Mouse (Mus musculus) midbrain, embryonic 16.5 days (tissue): ENCODE data around the gene Fam178b. TPM values are rescaled to one million over a fixed set of nuclear protein-coding genes. Genes with fewer than 3 reads are reported as not detected.
"Not testable (repeated sequence)": the region's sequence is repeated elsewhere in the genome, so short reads cannot be mapped to it uniquely, and the experiment has no call there.

Experiments
- ATAC-seq: fragments of 200-750 bp; cut with Nextera tagmentation; 2 replicates; pipeline ENCODE4 v1.8.0; 2017; ENCODE audit warnings: moderate TSS enrichment
- H3K27ac ChIP-seq: fragments of 300-500 bp; sonication (generic); 2 replicates; pipeline ENCODE4 v1.5.1; 2014; ENCODE audit warnings: mild to moderate bottlenecking, low read length, mixed read lengths
- H3K27me3 ChIP-seq: fragments of 300-500 bp; sonication (generic); 2 replicates; pipeline ENCODE4 v1.6.1; 2014; ENCODE audit warnings: low read depth, low read length, mixed read lengths; ENCODE audit not compliant: control insufficient read depth, insufficient read depth
- H3K36me3 ChIP-seq: fragments of 300-500 bp; sonication (generic); 2 replicates; pipeline ENCODE4 v1.6.1; 2014; ENCODE audit warnings: mild to moderate bottlenecking, low read length, moderate library complexity, mixed read lengths; ENCODE audit not compliant: control insufficient read depth, insufficient read depth
- H3K4me1 ChIP-seq: fragments of 300-500 bp; sonication (generic); 2 replicates; pipeline ENCODE4 v1.6.1; 2014; ENCODE audit warnings: mild to moderate bottlenecking, low read length, mixed read lengths; ENCODE audit not compliant: control insufficient read depth, insufficient read depth
- H3K4me2 ChIP-seq: fragments of 300-500 bp; sonication (generic); 2 replicates; pipeline ENCODE4 v1.6.1; 2014; ENCODE audit warnings: mild to moderate bottlenecking, low read length, mixed read lengths
- H3K4me3 ChIP-seq: fragments of 300-500 bp; sonication (generic); 2 replicates; pipeline ENCODE4 v1.5.1; 2014; ENCODE audit warnings: low read depth, mild to moderate bottlenecking, low read length, moderate library complexity, mixed read lengths
- H3K9ac ChIP-seq: fragments of 300-500 bp; sonication (generic); 2 replicates; pipeline ENCODE4 v1.6.1; 2014; ENCODE audit warnings: low read depth, low read length, mixed read lengths
- H3K9me3 ChIP-seq: fragments of 300-500 bp; sonication (generic); replicated peaks from 2 replicates; pipeline ENCODE4 v1.6.1; 2014; ENCODE audit warnings: mild to moderate bottlenecking, low read length, mixed read lengths; ENCODE audit not compliant: control insufficient read depth, poor library complexity, severe bottlenecking
- WGBS: fragments of 180-500 bp; shearing (Covaris S2); extraction: QIAGEN DNeasy Blood & Tissue Kit; methylation state at CpG from one replicate; pipeline ENCODE4 v1.1.7; 2014; 5-methylcytosine and 5-hydroxymethylcytosine counted together
- polyA plus RNA-seq: library from polyadenylated mRNA; unstranded; fragments of >200 nt; fragmentation: Nextera tagmentation; extraction: Ambion mirVana; gene quantifications from 2 replicates; pipeline ENCODE4 v1.2.1, GENCODE M21; 2015

Fam178b gene
- polyA plus RNA-seq, 1 experiment from 2014 or later, result 0.33 TPM

- 92% methylated on average over 9 of the region's 9 CpGs for WGBS
- Histone ChIP-seq H3K27me3 (no peaks in the 10 kb centered on the region), H3K4me1 (peaks cover 11% of the 10 kb centered on the region; the same call in 1 of the 2 replicates), H3K9ac (no peak overlapping the region), H3K27ac (no peak overlapping the region), H3K36me3 (peaks cover 16% of the 10 kb centered on the region), H3K4me2 (no peak overlapping the region), H3K9me3 (no peaks in the 10 kb centered on the region), H3K4me3 (no peak overlapping the region)
- no peak for ATAC-seq
Observed at GRCm38 (mm10) chr1:36542925-36543324, 140.1 kb downstream of the Fam178b start.

- H3K4me2 ChIP-seq, result no peak overlapping the region
- H3K36me3 ChIP-seq, result peaks cover 16% of the 10 kb centered on the region
- H3K9ac ChIP-seq, result no peak overlapping the region
- no peak overlapping the region for H3K4me3 ChIP-seq
- H3K27me3 ChIP-seq, result no peaks in the 10 kb centered on the region
- peaks cover 5% of the 10 kb centered on the region; the same call in 1 of the 2 replicates for H3K4me1 ChIP-seq
- H3K27ac ChIP-seq, result no peak overlapping the region
- no peaks in the 10 kb centered on the region for H3K9me3 ChIP-seq
- no peak for ATAC-seq
- 90% methylated on average over 16 of the region's 16 CpGs for WGBS
Observed at GRCm38 (mm10) chr1:36541844-36542243, 141.1 kb downstream of the Fam178b start.

- 92% methylated on average over 12 of the region's 12 CpGs for WGBS
Observed at GRCm38 (mm10) chr1:36540807-36541206, 142.2 kb downstream of the Fam178b start.

GRCm38 (mm10) chr1:36540132-36540531 is 142.9 kb downstream of the Fam178b start:
- 92% methylated on average over 11 of the region's 11 CpGs for WGBS
- Histone ChIP-seq H3K9me3 (no peaks in the 10 kb centered on the region), H3K27me3 (no peaks in the 10 kb centered on the region), H3K9ac (no peak overlapping the region), H3K27ac (no peak overlapping the region), H3K4me3 (no peak overlapping the region), H3K36me3 (peaks cover 16% of the 10 kb centered on the region), H3K4me1 (0 out of 2 replicates have a peak, but pooled peaks cover 2% of the 10 kb centered on the region), H3K4me2 (no peak overlapping the region)
- ATAC-seq, result no peak

More at GRCm38 (mm10) chr1:36540807-36541206, 142.2 kb downstream of the Fam178b start:
- Histone ChIP-seq H3K9ac (no peak overlapping the region), H3K27ac (no peak overlapping the region), H3K4me1 (0 out of 2 replicates have a peak, but pooled peaks cover 4% of the 10 kb centered on the region), H3K27me3 (no peaks in the 10 kb centered on the region), H3K4me2 (no peak overlapping the region), H3K4me3 (no peak overlapping the region), H3K36me3 (peaks cover 16% of the 10 kb centered on the region), H3K9me3 (no peaks in the 10 kb centered on the region)
- no peak for ATAC-seq

- no peaks in the 10 kb centered on the region for H3K27me3 ChIP-seq
- H3K27ac ChIP-seq, result no peak within 1 kb of the TSS
- H3K4me2 ChIP-seq, result no peak within 1 kb of the TSS
- peaks cover 16% of the 10 kb centered on the region for H3K36me3 ChIP-seq
- ATAC-seq, result no peak
- no peak within 1 kb of the TSS for H3K9ac ChIP-seq
- H3K4me3 ChIP-seq, result no peak within 1 kb of the TSS
- no peaks in the 10 kb centered on the region for H3K9me3 ChIP-seq
- H3K4me1 ChIP-seq, result 0 out of 2 replicates have a peak, but pooled peaks cover 2% of the 10 kb centered on the region
- WGBS, result 65% methylated on average over 9 of the region's 9 CpGs
Observed at GRCm38 (mm10) chr1:36539186-36539585, 143.8 kb downstream of the Fam178b start, which contains the start of gene Gm42417. Gene Gm42417, minus strand, starts transcription at chr1:36539429.

GRCm38 (mm10) chr1:36538727-36539126 is 144.3 kb downstream of the Fam178b start:
- no peak overlapping the region for H3K27ac ChIP-seq
- no peaks in the 10 kb centered on the region for H3K9me3 ChIP-seq
- no peaks in the 10 kb centered on the region for H3K27me3 ChIP-seq
- no peak overlapping the region for H3K4me3 ChIP-seq
- H3K4me2 ChIP-seq, result no peak overlapping the region
- H3K36me3 ChIP-seq, result peaks cover 16% of the 10 kb centered on the region
- H3K9ac ChIP-seq, result no peak overlapping the region
- H3K4me1 ChIP-seq, result 0 out of 2 replicates have a peak, but pooled peaks cover under 1% of the 10 kb centered on the region
- ATAC-seq, result no peak
- 84% methylated on average over 4 of the region's 4 CpGs for WGBS

- WGBS, result 93% methylated on average over 9 of the region's 9 CpGs
- not testable (repeated sequence) for H3K9me3 ChIP-seq, H3K27me3 ChIP-seq, H3K9ac ChIP-seq, H3K4me3 ChIP-seq, H3K4me1 ChIP-seq, H3K4me2 ChIP-seq, H3K27ac ChIP-seq, ATAC-seq
- H3K36me3 ChIP-seq, result peaks cover 12% of the 10 kb centered on the region
Observed at GRCm38 (mm10) chr1:36536783-36537182, 146.2 kb downstream of the Fam178b start, which contains the start of gene Ankrd23. Gene Ankrd23, minus strand, starts transcription at chr1:36536883.

GRCm38 (mm10) chr1:36536397-36536728 is 146.6 kb downstream of the Fam178b start:
- H3K36me3 ChIP-seq, result peaks cover 8% of the 10 kb centered on the region
- H3K9me3 ChIP-seq, result no peaks in the 10 kb centered on the region
- no peak overlapping the region for H3K4me3 ChIP-seq
- H3K9ac ChIP-seq, result no peak overlapping the region
- no peaks in the 10 kb centered on the region for H3K27me3 ChIP-seq
- 87% methylated on average over 8 of the region's 8 CpGs for WGBS
- H3K4me1 ChIP-seq, result no peaks in the 10 kb centered on the region
- ATAC-seq, result no peak
- no peak overlapping the region for H3K27ac ChIP-seq
- H3K4me2 ChIP-seq, result no peak overlapping the region

GRCm38 (mm10) chr1:36535477-36536396 is 147.2 kb downstream of the Fam178b start:
- H3K4me3 ChIP-seq, result no peak overlapping the region
- no peaks in the 10 kb centered on the region for H3K4me1 ChIP-seq
- H3K36me3 ChIP-seq, result peaks cover 5% of the 10 kb centered on the region
- no peaks in the 10 kb centered on the region for H3K9me3 ChIP-seq
- no peak for ATAC-seq
- no peak overlapping the region for H3K27ac ChIP-seq
- no peaks in the 10 kb centered on the region for H3K27me3 ChIP-seq
- no peak overlapping the region for H3K4me2 ChIP-seq
- no peak overlapping the region for H3K9ac ChIP-seq
- 88% methylated on average over 11 of the region's 11 CpGs for WGBS
